Mouse (Mus musculus): ENCODE data around the gene Ly6g5c.

Ly6g5c gene

GRCm38 (mm10) chr17:35147348-35147747 lies 39.3 kb downstream of the Ly6g5c start:
- no peak for DNase-seq

GRCm38 (mm10) chr17:35147922-35148639 lies 40.0 kb downstream of the Ly6g5c start:
- no peak for DNase-seq

- DNase-seq = no peak
Observed at GRCm38 (mm10) chr17:35152121-35152520, 44.0 kb downstream of the Ly6g5c start.

GRCm38 (mm10) chr17:35153077-35153476 lies 45.0 kb downstream of the Ly6g5c start:
- no peak for DNase-seq

- no peak for DNase-seq
Observed at GRCm38 (mm10) chr17:35153931-35154330, 45.9 kb downstream of the Ly6g5c start.

- DNase-seq = peak in 1 of 2 experiments; percentile 23
Observed at GRCm38 (mm10) chr17:35154616-35155015, 46.5 kb downstream of the Ly6g5c start.

GRCm38 (mm10) chr17:35155451-35155850 lies 47.4 kb downstream of the Ly6g5c start:
- DNase-seq = peak in 1 of 2 experiments; percentile 28

- peak in 1 of 2 experiments; percentile 28 for DNase-seq
Observed at GRCm38 (mm10) chr17:35156461-35157200, 48.6 kb downstream of the Ly6g5c start.

GRCm38 (mm10) chr17:35157254-35157653 lies 49.2 kb downstream of the Ly6g5c start:
- DNase-seq = no peak

GRCm38 (mm10) chr17:35157661-35158175 lies 49.6 kb downstream of the Ly6g5c start:
- peak in 1 of 2 experiments; percentile 24 for DNase-seq

- peak in 1 of 2 experiments; percentile 17 for DNase-seq
Observed at GRCm38 (mm10) chr17:35158850-35159593, 50.9 kb downstream of the Ly6g5c start.

- DNase-seq = peak in 1 of 2 experiments; percentile 20
Observed at GRCm38 (mm10) chr17:35159638-35160037, 51.6 kb downstream of the Ly6g5c start.

- peak in 1 of 2 experiments; percentile 24 for DNase-seq
Observed at GRCm38 (mm10) chr17:35161421-35161820, 53.3 kb downstream of the Ly6g5c start.

All from lung, postnatal 4 days (tissue).